Mouse (Mus musculus) liver, adult 2 months (tissue): Measurements from ENCODE around the gene Pard6a.

ENCODE experiments used
- CTCF ChIP-seq: fragments of 200-500 bp; IDR thresholded peaks from 2 replicates; pipeline ENCODE4 v1.5.1; 2011; ENCODE audit warnings: low read depth, low read length, control low read depth
- POLR2A ChIP-seq: fragments of 200-500 bp; IDR thresholded peaks from 2 replicates; pipeline ENCODE4 v1.6.1; 2011; ENCODE audit warnings: low read length, control low read depth; ENCODE audit not compliant: insufficient read depth; ENCODE audit errors: extremely low read depth

GRCm38 (mm10) chr8:105708675-105709074 lies 7.7 kb downstream of the Pard6a start:
- TF ChIP-seq POLR2A (no peak), CTCF (no peak)
